Mouse (Mus musculus): ENCODE results near the gene Ube2t.

The Ube2t gene

GRCm38 (mm10) chr1:134962053-134962803, at the start of gene Ube2t:
Ube2t (plus strand) TSS chr1:134962565.
- peak; percentile 56 for DNase-seq (ENCODE audit: low spot score)

DNA sequence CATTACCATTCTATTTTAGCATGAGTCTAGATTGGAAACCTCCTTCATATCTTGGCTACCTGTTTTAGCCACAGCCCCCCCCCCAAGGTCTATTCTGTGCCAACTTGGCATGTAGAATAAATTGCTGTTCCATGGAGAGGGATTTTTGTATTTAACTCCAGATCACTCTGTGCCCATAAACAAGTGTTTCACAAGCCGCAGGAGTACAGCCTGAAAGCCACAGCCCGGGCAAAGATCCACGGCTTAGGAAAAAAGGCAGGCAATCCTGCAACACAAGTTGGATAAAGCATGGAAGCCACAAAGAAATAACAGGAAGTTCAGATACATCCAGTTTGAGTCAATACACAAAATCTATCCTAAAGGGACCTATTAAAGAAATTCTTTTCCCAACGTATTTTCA, 48.8 kb upstream of the Ube2t start:
- no peak for DNase-seq (ENCODE audit: low spot score)

- DNase-seq (ENCODE audit: low spot score) = no peak
These were observed 46.9 kb upstream of the Ube2t start for GRCm38 (mm10) chr1:134915421-134915820.

DNA sequence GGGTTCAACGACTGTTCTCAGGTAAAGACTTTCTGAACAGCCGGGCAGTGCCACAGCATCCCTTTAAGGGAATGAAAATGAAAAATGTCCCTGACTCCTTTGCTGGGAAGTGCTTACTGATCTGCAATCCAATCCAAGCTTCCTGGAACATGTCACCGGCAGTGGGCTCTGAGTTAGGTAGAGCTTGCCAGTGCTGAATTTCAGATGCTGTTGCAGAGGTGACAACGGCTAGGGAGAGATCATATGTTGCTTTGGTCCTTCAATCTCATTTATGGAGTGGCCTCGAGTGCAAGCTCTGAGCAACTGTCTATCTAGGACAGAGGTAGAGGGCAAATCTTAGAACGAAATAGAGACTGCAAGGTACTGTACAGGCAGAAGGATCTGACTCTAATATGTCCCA, 43.4 kb upstream of the Ube2t start:
- DNase-seq (ENCODE audit: low spot score) = no peak

- no peak for DNase-seq (ENCODE audit: low spot score)
These were observed 29.9 kb upstream of the Ube2t start for GRCm38 (mm10) chr1:134932431-134932830.

- no peak for DNase-seq (ENCODE audit: low spot score)
These were observed 26.0 kb upstream of the Ube2t start for GRCm38 (mm10) chr1:134936335-134936734.

GRCm38 (mm10) chr1:134938233-134938632, 24.1 kb upstream of the Ube2t start:
- DNase-seq (ENCODE audit: low spot score) = no peak

GRCm38 (mm10) chr1:134940863-134941262, 21.5 kb upstream of the Ube2t start:
- no peak for DNase-seq (ENCODE audit: low spot score)

DNA sequence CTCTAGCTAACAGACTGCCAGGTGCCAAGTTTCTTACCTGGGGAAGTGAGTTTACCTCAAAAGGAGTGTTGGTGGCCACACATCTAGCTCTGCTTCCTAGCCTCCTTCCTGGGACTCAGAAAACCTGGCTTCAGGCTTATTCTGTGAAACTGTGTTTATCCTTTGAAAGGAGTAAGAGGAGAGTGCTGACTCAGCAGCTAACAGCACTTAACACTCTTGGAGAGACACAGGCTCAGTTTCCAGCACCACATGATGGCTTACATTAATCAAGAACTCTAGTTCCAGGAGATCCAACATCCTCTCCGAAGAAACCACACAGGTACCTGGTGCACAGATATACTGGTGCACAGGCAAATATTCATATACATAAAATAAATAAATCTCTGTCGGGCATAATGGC, 19.5 kb upstream of the Ube2t start:
- DNase-seq (ENCODE audit: low spot score) = no peak

- DNase-seq (ENCODE audit: low spot score) = no peak
These were observed 14.8 kb upstream of the Ube2t start for GRCm38 (mm10) chr1:134947590-134947989.

- no peak for DNase-seq (ENCODE audit: low spot score)
These were observed 12.4 kb upstream of the Ube2t start for GRCm38 (mm10) chr1:134949946-134950345.

DNA sequence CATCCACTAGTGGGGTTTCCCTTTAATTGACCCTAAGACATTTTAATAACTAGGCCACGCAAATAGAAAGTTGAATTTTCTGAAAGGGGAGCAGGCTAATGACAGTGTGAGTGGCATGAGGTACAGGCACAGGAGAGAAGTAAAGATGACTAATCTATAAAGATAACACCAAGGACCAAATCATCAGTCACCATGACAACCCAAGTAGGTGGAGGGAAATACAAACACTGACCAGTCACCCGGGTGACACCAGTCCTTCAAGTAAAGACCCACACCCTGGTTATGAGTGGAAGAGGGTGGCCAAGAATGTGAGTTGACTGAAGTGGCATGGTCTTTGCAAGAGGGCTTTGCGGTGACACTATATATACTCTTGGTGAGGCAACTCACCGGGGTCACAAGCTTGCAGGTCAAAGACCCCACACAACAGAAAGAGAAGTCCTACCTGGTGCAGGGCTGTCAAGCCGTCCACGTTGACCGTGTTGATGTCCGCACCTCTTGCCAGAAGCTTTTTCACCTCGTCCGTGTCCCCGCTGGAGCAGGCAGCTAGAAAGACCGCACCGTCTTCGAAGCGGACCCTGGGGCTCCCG, 7.2 kb upstream of the Ube2t start:
- no peak for DNase-seq (ENCODE audit: low spot score)

DNA sequence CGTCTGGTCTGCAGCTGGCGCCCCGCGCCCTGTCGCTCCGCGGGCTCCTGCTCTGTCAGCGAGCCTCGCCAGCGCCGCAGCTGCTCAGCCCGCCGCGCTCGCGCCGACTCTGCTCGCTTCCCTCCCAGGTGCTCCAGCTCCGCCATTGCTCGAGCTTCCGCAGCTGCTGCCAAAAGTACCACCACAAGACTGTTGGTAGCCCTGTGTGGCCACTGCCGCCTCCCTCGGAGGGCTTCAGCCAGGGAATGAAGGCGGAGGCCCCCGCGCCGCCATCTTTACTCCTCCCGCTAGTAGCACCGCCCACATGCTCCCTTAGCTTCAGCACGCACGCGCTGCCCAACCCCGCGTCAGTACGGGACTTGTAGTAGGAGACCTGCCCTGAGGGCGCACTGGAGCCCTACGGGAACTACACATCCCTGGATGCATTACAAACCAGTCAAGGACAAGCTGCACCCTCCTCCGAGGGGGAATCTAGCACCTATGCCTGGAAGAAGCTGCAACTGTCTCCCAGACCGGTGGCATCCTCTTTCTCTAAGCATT, 6.7 kb upstream of the Ube2t start, which contains the start of gene Ppp1r12b:
Gene Ppp1r12b (minus strand): TSS at position 306 of the 540 bp plus-strand sequence.
- DNase-seq (ENCODE audit: low spot score) = peak; percentile 97

DNA sequence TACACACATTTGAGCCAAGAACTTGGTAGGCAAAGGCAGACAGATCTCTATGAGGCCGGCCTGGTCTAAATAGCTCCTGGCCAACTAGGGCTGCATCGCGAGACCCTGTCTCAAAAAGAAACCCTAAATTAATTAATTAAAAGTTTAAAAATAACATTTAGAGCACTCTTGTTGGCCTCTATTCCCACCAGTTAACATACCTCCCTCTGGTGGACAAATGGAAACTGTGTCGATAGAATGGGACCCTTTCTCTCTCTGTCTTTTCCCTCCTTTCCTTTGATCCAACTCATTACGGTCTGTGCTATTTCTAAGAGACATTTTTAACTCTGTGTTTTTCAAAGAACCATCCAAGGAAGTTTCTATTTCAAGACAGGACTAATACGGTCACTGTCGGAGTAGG, 1.7 kb upstream of the Ube2t start:
- no peak for DNase-seq (ENCODE audit: low spot score)

DNA sequence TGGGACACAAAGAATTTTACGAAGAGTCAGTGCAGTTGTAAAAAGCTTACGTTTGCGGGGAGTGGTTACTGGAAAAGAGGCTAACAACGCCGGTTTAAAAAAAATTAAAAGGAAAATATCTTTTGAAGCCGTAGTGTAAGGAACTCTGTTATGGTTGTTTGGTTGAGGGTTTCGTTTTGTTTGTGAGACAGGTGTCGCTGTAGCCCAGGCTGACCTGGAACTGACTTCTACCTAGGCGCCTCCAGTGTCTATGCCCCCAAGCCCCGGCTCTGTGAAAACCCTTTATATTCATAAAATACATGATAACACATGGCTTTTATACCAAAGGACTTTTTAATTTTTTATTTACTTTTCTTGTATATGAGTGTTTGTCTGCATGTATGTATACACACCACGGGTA, 456 bp downstream of the Ube2t start:
- no peak for DNase-seq (ENCODE audit: low spot score)

- DNase-seq (ENCODE audit: low spot score) = no peak
These were observed 3.1 kb downstream of the Ube2t start for GRCm38 (mm10) chr1:134965430-134965829.

DNA sequence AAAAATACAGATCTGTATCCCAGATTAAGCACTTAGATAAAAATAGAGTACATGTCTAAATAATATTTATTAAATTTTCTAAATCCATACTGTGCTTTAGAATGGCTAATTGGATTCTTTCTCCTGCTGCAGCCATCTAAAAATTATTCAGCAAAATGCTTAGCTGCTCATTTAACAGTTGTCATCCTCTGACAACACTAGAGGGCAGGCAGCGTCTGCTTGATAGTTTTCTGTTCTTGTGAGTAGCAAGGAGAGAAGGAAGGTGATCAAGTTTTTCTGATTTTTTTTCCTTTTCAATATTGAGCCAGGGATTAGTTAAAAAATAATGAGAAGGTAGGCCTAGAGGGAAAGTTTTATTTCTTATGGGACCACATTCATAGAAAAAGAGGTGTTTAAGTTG, 10.6 kb downstream of the Ube2t start:
- DNase-seq (ENCODE audit: low spot score) = no peak

DNA sequence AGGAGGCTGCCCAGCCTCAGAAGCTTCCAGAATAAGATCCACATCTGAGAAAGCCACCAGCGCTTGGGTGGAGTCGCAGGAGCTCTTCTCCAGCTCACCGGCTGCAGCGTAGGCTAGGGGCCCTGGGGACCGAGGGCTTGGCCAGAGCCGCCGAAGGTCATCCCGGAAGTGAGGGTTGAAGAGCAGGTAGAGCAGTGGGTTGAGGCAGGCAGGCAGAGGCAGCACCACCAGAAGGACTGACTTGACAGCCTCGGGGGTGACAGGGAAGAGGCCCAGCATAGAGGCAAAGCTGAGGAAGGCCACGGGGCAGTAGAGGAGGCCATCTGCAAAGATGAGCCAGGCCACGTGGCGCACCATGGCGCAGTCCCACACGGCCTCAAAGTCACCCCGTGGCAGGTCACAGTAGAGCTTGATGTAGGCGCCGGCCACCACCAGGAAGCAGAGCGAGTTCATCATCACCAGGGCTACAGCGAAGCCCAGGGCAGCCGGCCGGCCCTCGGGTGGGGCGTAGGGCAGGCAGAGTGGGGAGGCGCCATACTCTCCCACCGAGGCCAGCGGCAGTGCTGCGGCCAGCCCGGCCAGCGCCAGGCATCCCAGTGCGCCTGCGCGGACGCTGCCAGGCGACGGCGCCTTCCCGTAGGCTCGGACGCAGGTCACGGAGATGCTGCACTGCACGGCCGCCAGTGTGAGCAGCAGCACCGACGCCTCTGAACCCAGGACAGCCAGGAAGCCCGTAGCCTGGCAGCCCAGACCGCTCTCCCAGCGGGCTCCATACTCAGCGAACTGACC, 25.0 kb downstream of the Ube2t start:
- DNase-seq (ENCODE audit: low spot score) = no peak

DNA sequence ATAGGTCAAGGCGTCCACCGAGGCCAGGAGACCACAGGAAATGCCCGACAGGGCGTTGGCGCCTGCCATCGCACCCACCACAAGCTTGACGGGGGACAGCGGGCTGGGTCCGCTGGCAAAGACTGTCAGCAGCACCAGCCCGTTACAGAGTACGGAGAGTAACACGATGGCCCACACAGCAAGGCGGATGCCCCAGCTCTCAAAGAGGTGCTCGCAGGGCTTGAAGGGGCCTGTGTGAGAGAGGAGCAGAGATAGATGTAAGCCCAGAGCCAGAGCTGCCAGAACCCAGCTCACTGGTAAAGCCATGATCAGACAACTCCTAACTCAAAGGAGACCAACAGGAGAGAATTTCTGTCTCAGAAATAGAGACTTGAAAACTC, 25.6 kb downstream of the Ube2t start:
- DNase-seq (ENCODE audit: low spot score) = no peak

DNA sequence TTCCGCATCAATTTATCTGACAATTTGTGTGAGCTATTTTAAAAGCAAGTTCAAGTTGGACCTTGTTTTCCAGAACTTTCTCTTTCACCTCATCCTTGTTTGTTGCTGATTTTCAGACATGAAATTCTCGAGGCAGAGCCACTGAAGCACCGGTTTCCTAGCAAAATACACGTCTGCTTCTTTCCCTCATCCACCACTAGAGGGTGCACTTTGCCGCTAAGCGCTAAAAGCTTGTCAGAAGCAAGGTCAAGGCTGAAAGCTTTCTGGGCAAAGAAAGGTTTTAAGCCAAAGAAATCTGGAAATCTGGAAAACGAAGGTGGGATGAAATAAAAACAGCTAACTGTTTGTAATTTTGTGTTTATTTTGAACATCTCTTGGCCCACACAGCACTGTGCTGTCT, 27.0 kb downstream of the Ube2t start:
- peak; percentile 70 for DNase-seq (ENCODE audit: low spot score)

GRCm38 (mm10) chr1:134992046-134992645, 29.8 kb downstream of the Ube2t start:
- no peak for DNase-seq (ENCODE audit: low spot score)

DNA sequence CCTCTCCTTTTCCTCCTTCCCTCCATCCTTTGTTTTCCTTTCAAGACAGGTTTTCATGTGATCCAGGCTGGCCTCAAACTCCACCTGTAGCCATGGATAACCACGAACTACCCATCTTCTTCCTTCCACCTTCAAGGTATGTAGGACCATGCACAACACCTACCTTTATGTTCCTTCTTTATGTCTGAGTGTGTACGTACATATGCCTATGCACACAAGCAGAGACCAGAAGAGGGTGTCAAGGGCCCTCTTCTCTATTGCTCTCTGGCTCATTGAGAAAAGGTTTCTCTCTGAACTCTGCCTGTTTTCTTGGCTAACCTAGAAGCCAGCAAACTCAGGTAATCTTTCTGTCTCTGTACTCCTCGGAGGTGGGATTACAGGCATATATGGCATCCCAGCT, 32.4 kb downstream of the Ube2t start:
- no peak for DNase-seq (ENCODE audit: low spot score)

All from layer of hippocampus, adult 9-10 months (tissue).